Mouse (Mus musculus): ENCODE measurements around the gene Dnajc15. TPM values are rescaled to one million over a fixed set of nuclear protein-coding genes. Genes with fewer than 3 reads are reported as not detected.

The Dnajc15 gene
- polyA plus RNA-seq, 1 experiment from 2014 or later, result 103 TPM

DNA sequence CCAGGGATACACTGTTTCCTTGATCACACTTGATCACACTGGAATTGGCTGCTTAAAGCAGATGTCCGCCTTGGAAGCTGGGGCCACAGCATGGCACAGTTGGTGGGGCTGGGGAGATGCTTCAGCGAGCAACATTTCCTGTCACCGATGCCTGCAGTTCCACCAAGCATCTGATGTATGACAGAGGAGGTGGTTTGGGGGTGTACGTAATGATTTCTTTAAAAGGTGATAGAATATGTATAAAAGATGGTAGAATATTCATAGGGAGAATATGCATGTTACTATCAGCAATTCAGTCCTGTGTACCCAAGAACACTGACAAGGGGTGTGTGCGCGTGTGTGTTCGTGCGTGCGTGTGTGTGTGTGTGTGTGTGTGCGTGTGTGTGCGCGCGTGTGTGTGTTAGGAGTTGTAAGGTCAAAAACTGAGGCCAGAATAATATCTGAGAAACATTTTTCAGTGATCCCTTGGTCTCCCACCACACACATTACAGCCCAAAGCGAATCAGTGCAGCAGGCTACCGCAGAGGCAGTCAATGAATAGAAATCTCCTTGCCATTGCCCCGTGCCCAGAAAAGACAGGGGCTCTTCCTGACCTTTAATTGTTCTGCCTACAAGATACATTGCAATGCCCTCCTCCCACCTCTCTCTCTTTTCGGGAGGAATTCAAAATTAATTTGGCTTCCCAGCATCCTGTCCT, 73.2 kb downstream of the Dnajc15 start:
- Histone ChIP-seq H3K27me3 (ENCODE audit: control insufficient read depth, insufficient read depth, low read length) (no peaks in the 10 kb centered on the region), H3K4me1 (ENCODE audit: control insufficient read depth, insufficient read depth, low read length) (peaks cover 6% of the 10 kb centered on the region; the same call in 1 of the 2 replicates), H3K4me2 (ENCODE audit: low read depth) (no peak overlapping the region), H3K27ac (ENCODE audit: low read depth, low read length) (no peak overlapping the region), H3K9ac (ENCODE audit: low read length) (no peak overlapping the region), H3K9me3 (ENCODE audit: control insufficient read depth, low read length) (no peaks in the 10 kb centered on the region), H3K36me3 (ENCODE audit: control insufficient read depth, insufficient read depth, low read length) (no peaks in the 10 kb centered on the region), H3K4me3 (ENCODE audit: low read depth, low read length) (no peak overlapping the region)
- no peak for DNase-seq (ENCODE audit: low spot score)
- 77% methylated on average over 17 of the region's 17 CpGs for WGBS
- ATAC-seq (ENCODE audit: insufficient read depth, low FRiP score, low TSS enrichment), result no peak

DNA sequence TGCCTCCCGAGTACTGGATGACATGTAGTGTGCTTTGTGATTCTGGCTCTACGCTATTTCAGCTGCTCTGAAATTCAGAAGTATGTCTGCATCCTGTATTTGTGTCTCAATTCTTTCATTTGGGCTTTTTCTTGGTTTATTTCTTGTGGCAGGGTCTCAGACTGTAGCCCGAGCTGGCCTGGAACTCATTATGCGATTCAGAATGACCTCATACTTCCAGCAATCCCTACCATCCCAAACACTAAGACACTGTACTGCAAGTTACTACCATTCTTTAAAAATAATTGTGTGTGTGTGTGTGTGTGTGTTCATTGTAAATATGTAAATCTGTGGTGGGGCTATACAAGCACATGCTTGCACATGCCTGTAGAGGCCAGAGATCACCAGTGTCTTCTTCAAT, 78.4 kb downstream of the Dnajc15 start:
- no peak overlapping the region for H3K4me3 ChIP-seq (ENCODE audit: low read depth, low read length)
- no peak overlapping the region for H3K27ac ChIP-seq (ENCODE audit: low read depth, low read length)
- no peaks in the 10 kb centered on the region for H3K27me3 ChIP-seq (ENCODE audit: control insufficient read depth, insufficient read depth, low read length)
- no peak overlapping the region for H3K9ac ChIP-seq (ENCODE audit: low read length)
- no peaks in the 10 kb centered on the region for H3K9me3 ChIP-seq (ENCODE audit: control insufficient read depth, low read length)
- ATAC-seq (ENCODE audit: insufficient read depth, low FRiP score, low TSS enrichment) (no peak), DNase-seq (ENCODE audit: low spot score) (no peak)
- WGBS, result 88% methylated on average over 4 of the region's 4 CpGs
- H3K4me2 ChIP-seq (ENCODE audit: low read depth), result no peak overlapping the region
- no peaks in the 10 kb centered on the region for H3K36me3 ChIP-seq (ENCODE audit: control insufficient read depth, insufficient read depth, low read length)
- no peaks in the 10 kb centered on the region for H3K4me1 ChIP-seq (ENCODE audit: control insufficient read depth, insufficient read depth, low read length)

DNA sequence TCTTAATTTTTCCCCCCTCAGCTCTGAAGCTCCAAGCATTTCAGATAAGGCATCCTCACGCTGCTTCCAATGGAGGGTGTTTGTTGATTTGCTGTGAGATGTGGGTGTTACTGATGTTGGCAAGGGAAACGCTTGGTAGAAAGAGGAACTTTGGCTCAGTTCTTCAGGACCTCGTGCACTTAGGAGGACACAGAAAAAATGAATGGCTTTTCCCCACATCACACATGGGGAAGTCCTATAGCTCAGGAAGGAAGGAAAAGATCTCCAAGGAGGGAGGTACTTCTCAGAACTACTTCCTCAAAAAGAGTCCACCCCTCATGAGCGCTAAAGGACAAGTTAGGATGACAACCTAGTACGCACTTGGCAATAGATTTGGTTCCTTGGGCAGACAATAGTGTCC, 79.7 kb downstream of the Dnajc15 start:
- Histone ChIP-seq H3K4me3 (ENCODE audit: low read depth, low read length) (no peak overlapping the region), H3K36me3 (ENCODE audit: control insufficient read depth, insufficient read depth, low read length) (no peaks in the 10 kb centered on the region), H3K27me3 (ENCODE audit: control insufficient read depth, insufficient read depth, low read length) (no peaks in the 10 kb centered on the region), H3K9ac (ENCODE audit: low read length) (no peak overlapping the region), H3K9me3 (ENCODE audit: control insufficient read depth, low read length) (no peaks in the 10 kb centered on the region), H3K4me2 (ENCODE audit: low read depth) (no peak overlapping the region), H3K27ac (ENCODE audit: low read depth, low read length) (no peak overlapping the region), H3K4me1 (ENCODE audit: control insufficient read depth, insufficient read depth, low read length) (no peaks in the 10 kb centered on the region)
- no peak for ATAC-seq (ENCODE audit: insufficient read depth, low FRiP score, low TSS enrichment)
- no peak for DNase-seq (ENCODE audit: low spot score)
- WGBS, result 91% methylated on average over 5 of the region's 5 CpGs

DNA sequence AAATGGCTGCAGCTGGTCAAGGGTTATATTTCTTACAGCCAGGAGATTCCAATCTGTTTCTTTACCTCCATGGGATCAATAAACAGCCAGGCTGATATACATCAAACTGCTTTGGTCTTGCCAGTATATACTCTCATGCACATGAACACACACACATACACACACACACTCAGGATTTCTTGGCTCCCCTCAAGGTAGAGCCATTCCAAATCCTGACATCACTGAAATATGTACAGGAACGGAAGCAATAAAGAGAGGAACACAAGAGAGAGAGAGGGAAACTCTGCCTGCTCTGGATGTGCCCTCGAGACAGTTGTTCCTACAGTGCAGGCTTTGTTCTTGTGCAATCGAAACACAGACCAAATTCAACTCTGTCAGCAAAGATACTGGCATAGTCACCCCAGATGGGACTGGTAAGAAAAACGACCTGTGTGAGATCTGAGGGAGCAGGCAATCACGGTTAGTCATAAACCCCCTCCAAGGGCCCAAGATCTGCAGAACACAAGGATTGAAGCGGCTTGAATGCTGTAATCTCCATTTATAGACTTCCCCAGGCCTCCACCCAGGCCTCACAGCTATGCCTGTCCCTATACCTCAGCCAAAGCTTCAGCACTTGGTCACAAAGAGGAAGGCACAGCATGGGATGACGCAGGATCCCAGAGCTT, 80.5 kb downstream of the Dnajc15 start:
- WGBS, result 38% methylated on average over 7 of the region's 7 CpGs
- no peak for DNase-seq (ENCODE audit: low spot score)
- H3K4me1 ChIP-seq (ENCODE audit: control insufficient read depth, insufficient read depth, low read length), result no peaks in the 10 kb centered on the region
- no peak overlapping the region for H3K9ac ChIP-seq (ENCODE audit: low read length)
- H3K4me2 ChIP-seq (ENCODE audit: low read depth), result no peak overlapping the region
- H3K36me3 ChIP-seq (ENCODE audit: control insufficient read depth, insufficient read depth, low read length), result no peaks in the 10 kb centered on the region
- H3K9me3 ChIP-seq (ENCODE audit: control insufficient read depth, low read length), result no peaks in the 10 kb centered on the region
- no peak overlapping the region for H3K4me3 ChIP-seq (ENCODE audit: low read depth, low read length)
- H3K27me3 ChIP-seq (ENCODE audit: control insufficient read depth, insufficient read depth, low read length), result no peaks in the 10 kb centered on the region
- H3K27ac ChIP-seq (ENCODE audit: low read depth, low read length), result no peak overlapping the region
- no peak for ATAC-seq (ENCODE audit: insufficient read depth, low FRiP score, low TSS enrichment)

DNA sequence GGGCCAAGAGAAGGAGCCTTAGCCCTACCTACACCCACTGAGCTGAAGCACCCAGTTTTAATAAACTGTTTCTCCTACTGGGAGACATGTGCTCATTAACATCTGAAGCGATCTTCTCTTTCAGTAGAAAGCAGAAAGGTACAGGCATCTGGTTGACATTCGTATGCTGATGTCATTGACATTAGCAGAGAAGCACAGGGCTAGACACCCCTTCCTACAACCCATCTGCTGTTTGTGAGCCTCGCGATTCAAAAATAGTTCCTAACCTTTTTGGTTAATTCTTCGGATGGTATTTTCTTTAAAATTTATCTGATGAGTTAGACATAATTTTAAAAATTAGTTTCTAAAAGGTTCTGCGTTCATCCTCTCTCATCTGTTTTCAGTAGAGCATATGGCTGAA, 81.9 kb downstream of the Dnajc15 start:
- Histone ChIP-seq H3K4me2 (ENCODE audit: low read depth) (no peak overlapping the region), H3K4me1 (ENCODE audit: control insufficient read depth, insufficient read depth, low read length) (no peaks in the 10 kb centered on the region), H3K9me3 (ENCODE audit: control insufficient read depth, low read length) (no peaks in the 10 kb centered on the region), H3K9ac (ENCODE audit: low read length) (no peak overlapping the region), H3K4me3 (ENCODE audit: low read depth, low read length) (no peak overlapping the region), H3K36me3 (ENCODE audit: control insufficient read depth, insufficient read depth, low read length) (no peaks in the 10 kb centered on the region), H3K27ac (ENCODE audit: low read depth, low read length) (no peak overlapping the region), H3K27me3 (ENCODE audit: control insufficient read depth, insufficient read depth, low read length) (no peaks in the 10 kb centered on the region)
- no peak for DNase-seq (ENCODE audit: low spot score)
- WGBS, result 90% methylated on average over 6 of the region's 6 CpGs
- ATAC-seq (ENCODE audit: insufficient read depth, low FRiP score, low TSS enrichment), result no peak

DNA sequence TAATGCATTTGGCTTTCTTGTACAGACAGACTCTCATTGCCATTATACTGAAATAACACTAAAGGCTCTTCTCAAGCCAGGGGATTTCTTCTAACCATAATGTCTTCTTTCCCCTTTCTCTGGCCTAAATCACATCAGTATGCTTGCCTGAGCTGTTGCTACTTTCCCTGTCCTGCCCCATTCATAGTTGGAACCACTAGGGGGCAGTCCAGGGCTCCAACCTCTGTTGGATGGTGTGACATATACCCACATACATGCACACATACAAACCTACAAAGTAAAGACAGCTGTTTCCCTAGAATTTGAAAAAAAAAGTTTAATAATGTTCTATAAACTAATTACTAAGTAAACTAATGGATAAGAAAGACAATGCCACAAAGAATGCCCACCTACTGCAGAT, 91.7 kb downstream of the Dnajc15 start:
- H3K9ac ChIP-seq (ENCODE audit: low read length), result no peak overlapping the region
- H3K4me2 ChIP-seq (ENCODE audit: low read depth), result no peak overlapping the region
- H3K27me3 ChIP-seq (ENCODE audit: control insufficient read depth, insufficient read depth, low read length), result no peaks in the 10 kb centered on the region
- no peaks in the 10 kb centered on the region for H3K9me3 ChIP-seq (ENCODE audit: control insufficient read depth, low read length)
- H3K4me3 ChIP-seq (ENCODE audit: low read depth, low read length), result no peak overlapping the region
- no peaks in the 10 kb centered on the region for H3K36me3 ChIP-seq (ENCODE audit: control insufficient read depth, insufficient read depth, low read length)
- DNase-seq (ENCODE audit: low spot score) (no peak), ATAC-seq (ENCODE audit: insufficient read depth, low FRiP score, low TSS enrichment) (no peak)
- H3K27ac ChIP-seq (ENCODE audit: low read depth, low read length), result no peak overlapping the region
- H3K4me1 ChIP-seq (ENCODE audit: control insufficient read depth, insufficient read depth, low read length), result no peaks in the 10 kb centered on the region

DNA sequence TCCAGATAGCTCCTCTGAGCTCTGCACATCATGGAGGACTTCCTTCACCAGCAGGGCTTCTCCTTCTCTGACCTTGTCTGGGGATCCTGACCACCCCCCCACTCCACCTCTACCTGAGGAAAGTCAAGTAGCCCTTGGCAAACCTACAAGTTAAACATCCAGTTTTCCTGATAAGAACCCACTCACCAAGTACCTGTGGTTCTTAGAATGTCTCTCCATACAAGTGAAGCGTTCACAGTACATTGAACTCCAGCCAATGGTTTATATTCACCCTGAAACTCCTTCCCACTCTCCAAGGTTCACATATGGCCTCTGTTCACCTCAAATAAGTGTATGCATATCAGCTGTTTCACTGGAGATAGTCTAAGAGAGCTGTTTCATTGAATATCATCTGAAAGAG, 97.6 kb downstream of the Dnajc15 start:
- H3K9me3 ChIP-seq (ENCODE audit: control insufficient read depth, low read length), result no peaks in the 10 kb centered on the region
- no peak overlapping the region for H3K27ac ChIP-seq (ENCODE audit: low read depth, low read length)
- H3K9ac ChIP-seq (ENCODE audit: low read length), result no peak overlapping the region
- no peaks in the 10 kb centered on the region for H3K36me3 ChIP-seq (ENCODE audit: control insufficient read depth, insufficient read depth, low read length)
- H3K27me3 ChIP-seq (ENCODE audit: control insufficient read depth, insufficient read depth, low read length), result no peaks in the 10 kb centered on the region
- ATAC-seq (ENCODE audit: insufficient read depth, low FRiP score, low TSS enrichment) (no peak), DNase-seq (ENCODE audit: low spot score) (no peak)
- no peak overlapping the region for H3K4me3 ChIP-seq (ENCODE audit: low read depth, low read length)
- no peaks in the 10 kb centered on the region for H3K4me1 ChIP-seq (ENCODE audit: control insufficient read depth, insufficient read depth, low read length)
- WGBS, result 91% methylated on average over 1 of the region's 1 CpGs
- H3K4me2 ChIP-seq (ENCODE audit: low read depth), result no peak overlapping the region

DNA sequence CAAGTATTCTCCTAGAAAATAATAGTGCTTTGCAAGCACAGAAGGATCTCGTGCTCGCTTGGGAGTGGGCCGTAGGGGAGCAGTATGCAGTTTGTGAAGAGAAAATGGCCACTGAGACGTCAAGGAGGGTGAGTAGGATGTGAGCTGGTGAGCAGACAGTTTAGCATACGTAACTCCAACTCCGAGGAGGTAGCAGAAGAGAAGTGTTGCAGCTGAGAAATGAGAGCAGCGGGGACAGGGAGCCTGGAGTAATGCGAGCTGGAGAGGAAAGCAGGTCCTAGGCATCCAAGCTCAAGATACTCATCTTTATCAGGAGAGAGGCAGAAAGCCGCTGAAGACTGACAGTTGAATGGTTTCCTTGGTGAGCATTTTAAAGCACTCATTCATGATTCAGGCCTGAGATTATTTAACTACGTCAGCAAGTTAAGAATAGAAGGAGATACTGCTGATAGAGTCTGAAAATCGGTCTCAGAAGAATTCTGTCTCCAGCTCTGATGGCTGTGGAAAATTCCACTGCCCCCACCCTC, 98.9 kb downstream of the Dnajc15 start:
- Histone ChIP-seq H3K4me2 (ENCODE audit: low read depth) (no peak overlapping the region), H3K9me3 (ENCODE audit: control insufficient read depth, low read length) (no peaks in the 10 kb centered on the region), H3K9ac (ENCODE audit: low read length) (no peak overlapping the region), H3K4me1 (ENCODE audit: control insufficient read depth, insufficient read depth, low read length) (no peaks in the 10 kb centered on the region), H3K36me3 (ENCODE audit: control insufficient read depth, insufficient read depth, low read length) (no peaks in the 10 kb centered on the region), H3K27me3 (ENCODE audit: control insufficient read depth, insufficient read depth, low read length) (no peaks in the 10 kb centered on the region), H3K27ac (ENCODE audit: low read depth, low read length) (no peak overlapping the region), H3K4me3 (ENCODE audit: low read depth, low read length) (no peak overlapping the region)
- ATAC-seq (ENCODE audit: insufficient read depth, low FRiP score, low TSS enrichment), result no peak
- WGBS, result 86% methylated on average over 11 of the region's 11 CpGs
- DNase-seq (ENCODE audit: low spot score), result no peak

DNA sequence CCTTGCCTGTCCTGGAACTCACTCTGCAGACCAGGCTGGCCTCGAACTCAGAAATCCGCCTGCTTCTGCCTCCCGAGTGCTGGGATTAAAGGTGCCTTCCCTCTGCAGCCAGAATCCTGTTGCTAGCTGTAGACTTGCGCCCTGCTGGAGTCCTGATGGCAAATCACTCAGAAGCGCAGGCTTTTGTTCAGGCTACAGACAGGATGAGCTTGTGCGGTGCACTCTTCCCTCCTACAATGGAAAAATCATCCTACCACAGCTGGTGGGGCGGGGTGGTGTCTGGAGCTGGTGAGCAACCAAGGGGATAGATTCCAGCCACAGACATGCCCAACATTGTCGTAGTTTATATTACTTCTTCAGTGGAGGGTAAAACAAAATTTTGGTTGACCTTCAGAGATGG, 101.6 kb downstream of the Dnajc15 start:
- Histone ChIP-seq H3K4me3 (ENCODE audit: low read depth, low read length) (no peak overlapping the region), H3K4me1 (ENCODE audit: control insufficient read depth, insufficient read depth, low read length) (no peaks in the 10 kb centered on the region), H3K27ac (ENCODE audit: low read depth, low read length) (no peak overlapping the region), H3K9ac (ENCODE audit: low read length) (no peak overlapping the region), H3K4me2 (ENCODE audit: low read depth) (no peak overlapping the region), H3K27me3 (ENCODE audit: control insufficient read depth, insufficient read depth, low read length) (no peaks in the 10 kb centered on the region), H3K9me3 (ENCODE audit: control insufficient read depth, low read length) (no peaks in the 10 kb centered on the region), H3K36me3 (ENCODE audit: control insufficient read depth, insufficient read depth, low read length) (no peaks in the 10 kb centered on the region)
- no peak for DNase-seq (ENCODE audit: low spot score)
- no peak for ATAC-seq (ENCODE audit: insufficient read depth, low FRiP score, low TSS enrichment)
- 83% methylated on average over 8 of the region's 8 CpGs for WGBS

All from neural tube, embryonic 11.5 days (tissue).